Mouse (Mus musculus) mammary gland, adult 2 months (tissue): Measurements from ENCODE around the gene Zswim3. TPM values are rescaled to one million over a fixed set of nuclear protein-coding genes. Genes with fewer than 3 reads are reported as not detected.

Experiments
- polyA plus RNA-seq: library from polyadenylated mRNA; depleted of rRNA; stranded (reverse); fragments of >200 nt; gene quantifications from 2 replicates; pipeline ENCODE4 v1.2.3, GENCODE M21; 2012; ENCODE audit warnings: low replicate concordance; rRNA removed

Zswim3 gene
- polyA plus RNA-seq, result 2.7 and 4.5 TPM in 2 replicates

GRCm38 (mm10) chr2:164804533-164805331 lies at the start of gene Zswim3, which contains the start of gene Acot8:
Gene Zswim3, plus strand, starts transcription at chr2:164805098.
Gene Acot8, minus strand, starts transcription at chr2:164804882.

DNA sequence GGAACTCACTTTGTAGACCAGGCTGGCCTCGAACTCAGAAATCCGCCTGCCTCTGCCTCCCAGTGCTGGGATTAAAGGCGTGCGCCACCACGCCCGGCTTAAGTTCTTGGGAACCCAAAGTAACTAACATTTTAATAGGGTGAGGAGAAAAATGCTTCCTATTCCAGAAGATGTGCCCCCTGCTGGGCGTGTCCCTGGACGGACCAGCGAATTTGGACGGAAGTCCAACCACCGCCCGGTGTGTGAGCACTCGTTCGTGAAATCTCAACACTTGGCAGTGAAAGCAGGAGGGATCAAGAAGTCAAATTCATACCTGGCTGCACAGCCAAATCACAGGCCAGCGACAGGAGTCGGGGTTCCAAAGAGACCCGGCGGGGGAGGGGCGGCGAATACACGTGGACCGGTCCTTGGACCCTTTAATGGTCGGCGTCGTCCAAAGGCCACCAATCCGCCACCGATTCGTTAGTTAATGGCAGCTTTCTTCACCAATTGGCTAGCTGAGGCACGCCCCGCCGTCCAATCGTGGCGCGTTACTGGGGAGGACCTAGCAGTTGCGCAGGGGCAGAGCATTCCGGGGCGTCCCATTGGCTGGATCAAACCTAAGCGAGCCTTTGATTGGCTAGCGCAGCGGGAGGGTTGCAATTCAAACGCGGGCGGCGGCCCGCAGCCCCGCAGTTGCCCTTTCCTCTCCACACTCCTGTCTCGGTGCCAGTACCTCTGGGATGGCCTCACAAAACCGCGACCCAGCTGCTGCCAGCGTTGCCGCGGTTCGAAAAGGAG lies 35.5 kb upstream of the Zswim3 start, which contains the start of gene Ube2c:
TSS of gene Ube2c (plus strand) at position 641 of the 780 bp plus-strand sequence.

GRCm38 (mm10) chr2:164779481-164780086 lies 25.3 kb upstream of the Zswim3 start, which contains the start of gene Tnnc2:
Gene Tnnc2, minus strand, starts transcription at chr2:164779967.

GRCm38 (mm10) chr2:164785481-164786387 lies 19.2 kb upstream of the Zswim3 start, which contains the start of gene Snx21:
Gene Snx21, plus strand, starts transcription at chr2:164785823.

GRCm38 (mm10) chr2:164822636-164823165 lies 17.8 kb downstream of the Zswim3 start, which contains the start of gene Zswim1:
Gene Zswim1, plus strand, starts transcription at chr2:164822686.

GRCm38 (mm10) chr2:164828437-164828836 lies 23.5 kb downstream of the Zswim3 start, which contains the start of gene Spata25:
Gene Spata25, minus strand, starts transcription at chr2:164828537.

DNA sequence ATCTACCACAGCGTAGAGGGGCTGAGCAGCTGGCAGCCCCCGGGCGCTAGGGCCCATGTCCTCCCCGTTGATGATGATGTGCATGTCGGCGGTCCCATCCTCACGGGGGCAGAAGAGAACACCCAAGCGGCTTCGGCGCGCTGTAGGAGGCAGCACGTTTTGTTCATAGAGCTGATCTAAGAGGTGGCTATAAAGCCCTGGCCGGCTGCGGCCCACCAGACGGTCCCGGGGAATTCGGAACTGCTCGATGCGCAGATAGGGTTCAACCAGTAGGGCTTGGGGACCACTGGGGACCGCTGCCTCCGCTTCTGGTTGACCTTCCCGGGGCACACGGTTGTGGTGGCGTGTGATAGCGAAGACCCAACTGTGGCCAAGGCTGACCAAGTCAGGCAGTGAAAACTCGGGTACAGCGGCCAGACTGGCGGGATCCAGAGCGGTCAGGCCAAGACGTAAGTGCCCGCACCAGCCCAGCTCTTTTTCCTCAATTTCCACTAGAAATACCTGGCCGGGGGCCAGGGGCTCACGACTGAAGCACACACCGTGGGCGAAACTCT lies 27.9 kb downstream of the Zswim3 start, which contains the start of gene Ctsa:
TSS of gene Ctsa (plus strand) at position 126 of the 554 bp plus-strand sequence.

GRCm38 (mm10) chr2:164833314-164833959 lies 28.5 kb downstream of the Zswim3 start, which contains the start of gene Neurl2:
Gene Neurl2, minus strand, starts transcription at chr2:164833456.

DNA sequence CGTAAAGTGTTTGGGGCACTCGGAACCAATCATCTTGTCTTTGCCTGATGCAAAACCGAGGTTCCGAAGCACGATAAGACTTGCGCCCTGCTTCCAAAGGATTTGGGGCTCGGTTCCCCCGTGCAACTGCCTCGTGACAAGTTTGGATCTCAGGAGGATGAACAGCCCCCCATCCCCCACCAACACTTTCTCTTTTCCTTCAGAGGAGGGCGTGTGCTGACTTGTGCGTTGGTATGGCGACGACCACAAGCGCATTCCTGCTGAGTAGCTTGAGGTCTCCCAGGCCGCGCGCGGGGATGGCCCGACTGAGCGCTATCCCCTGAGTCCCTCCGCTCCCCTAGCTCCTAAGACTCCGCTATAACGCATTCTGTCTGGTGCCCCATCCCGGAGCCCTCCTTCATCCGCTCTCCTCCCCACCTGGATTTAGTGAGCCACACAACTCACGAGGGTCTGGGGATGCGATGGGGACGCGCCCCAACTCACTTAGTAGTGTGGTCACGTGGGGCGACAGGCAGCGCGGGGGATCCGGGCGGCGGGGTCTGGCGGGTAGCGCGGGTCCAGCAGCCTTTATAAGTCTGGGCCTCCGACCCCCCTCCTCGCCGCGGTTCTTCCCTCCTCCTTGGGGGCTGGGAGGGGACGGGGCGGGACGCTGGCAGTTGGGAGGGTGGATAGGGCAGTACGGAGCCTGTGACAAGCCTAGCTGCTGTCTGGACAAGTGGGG lies 52.4 kb downstream of the Zswim3 start, which contains the start of gene Pltp:
TSS of gene Pltp (minus strand) at position 611 of the 721 bp plus-strand sequence.

Other genes with a start within 250 kb of the Zswim3 start
- gene Wfdc2, start 242.7 kb upstream of the Zswim3 start, polyA plus RNA-seq, result 202 and 262 TPM in 2 replicates
- gene Spint3, start 231.6 kb upstream of the Zswim3 start, polyA plus RNA-seq, result not detected in 2 replicates
- not detected in 2 replicates for gene Wfdc6a, start 219.7 kb upstream of the Zswim3 start, polyA plus RNA-seq
- gene Eppin, start 211.5 kb upstream of the Zswim3 start, polyA plus RNA-seq, result not detected in 2 replicates
- gene Wfdc6b, start 191.6 kb upstream of the Zswim3 start, polyA plus RNA-seq, result not detected in 2 replicates
- not detected in 2 replicates for gene Wfdc8, start 191.5 kb upstream of the Zswim3 start, polyA plus RNA-seq
- not detected in 2 replicates for gene Wfdc16, start 166.3 kb upstream of the Zswim3 start, polyA plus RNA-seq
- not detected in 2 replicates for gene Wfdc10, start 149.1 kb upstream of the Zswim3 start, polyA plus RNA-seq
- not detected in 2 replicates for gene Wfdc9, start 148.5 kb upstream of the Zswim3 start, polyA plus RNA-seq
- gene Wfdc11, start 131.0 kb upstream of the Zswim3 start, polyA plus RNA-seq, result not detected in 2 replicates
- not detected in 2 replicates for gene Wfdc13, start 120.0 kb upstream of the Zswim3 start, polyA plus RNA-seq
- not detected in 2 replicates for gene Spint4, start 106.6 kb upstream of the Zswim3 start, polyA plus RNA-seq
- not detected in 2 replicates for gene Spint5, start 89.8 kb upstream of the Zswim3 start, polyA plus RNA-seq
- gene Wfdc3, start 59.2 kb upstream of the Zswim3 start, polyA plus RNA-seq, result 0.87 and 2.8 TPM in 2 replicates
- 13.4 and 63.8 TPM in 2 replicates for gene Dnttip1, start 59.1 kb upstream of the Zswim3 start, polyA plus RNA-seq
- 14.8 and 17.3 TPM in 2 replicates for gene Ube2c, start 35.2 kb upstream of the Zswim3 start, polyA plus RNA-seq
- gene Tnnc2, start 25.1 kb upstream of the Zswim3 start, polyA plus RNA-seq, result 2.1 and 1,412 TPM in 2 replicates
- 32.9 and 57.5 TPM in 2 replicates for gene Snx21, start 19.3 kb upstream of the Zswim3 start, polyA plus RNA-seq
- 36.3 and 58.2 TPM in 2 replicates for gene Acot8, start 216 bp upstream of the Zswim3 start, polyA plus RNA-seq
- gene Zswim1, start 17.6 kb downstream of the Zswim3 start, polyA plus RNA-seq, result 14.4 and 16.0 TPM in 2 replicates
- gene Spata25, start 23.4 kb downstream of the Zswim3 start, polyA plus RNA-seq, result 0.22 TPM in 1 of 2 replicates, not detected in the other
- 329 and 398 TPM in 2 replicates for gene Ctsa, start 27.8 kb downstream of the Zswim3 start, polyA plus RNA-seq
- gene Neurl2, start 28.4 kb downstream of the Zswim3 start, polyA plus RNA-seq, result 11.2 and 17.7 TPM in 2 replicates
- 327 and 423 TPM in 2 replicates for gene Pltp, start 52.6 kb downstream of the Zswim3 start, polyA plus RNA-seq
- gene Pcif1, start 74.2 kb downstream of the Zswim3 start, polyA plus RNA-seq, result 28.2 and 59.8 TPM in 2 replicates
- gene Zfp335, start 106.7 kb downstream of the Zswim3 start, polyA plus RNA-seq, result 33.2 and 49.0 TPM in 2 replicates
- gene Mmp9, start 135.7 kb downstream of the Zswim3 start, polyA plus RNA-seq, result 21.9 and 24.5 TPM in 2 replicates
- 3.0 TPM in 2 replicates for gene Slc12a5, start 155.7 kb downstream of the Zswim3 start, polyA plus RNA-seq
- gene Ncoa5, start 229.8 kb downstream of the Zswim3 start, polyA plus RNA-seq, result 25.4 and 29.5 TPM in 2 replicates